Mouse (Mus musculus) E14TG2a.4 (cell line): ENCODE measurements around the gene Dennd4b.

ENCODE experiments used
- H3K27me3 ChIP-seq: 2 replicates; pipeline ENCODE4 v1.6.1; 2014; ENCODE audit warnings: low read length, control low read depth; ENCODE audit not compliant: insufficient read depth
- H3K36me3 ChIP-seq: 2 replicates; pipeline ENCODE4 v1.6.1; 2014; ENCODE audit warnings: low read length, control low read depth; ENCODE audit not compliant: insufficient read depth
- H3K4me1 ChIP-seq: replicated peaks from 2 replicates; pipeline ENCODE4 v1.6.1; 2014; ENCODE audit warnings: low read depth, low read length, control low read depth
- H3K4me3 ChIP-seq: replicated peaks from 2 replicates; pipeline ENCODE4 v1.5.1; 2014; ENCODE audit warnings: mild to moderate bottlenecking, low read length
- H3K9me3 ChIP-seq: 2 replicates; pipeline ENCODE4 v1.6.1; 2014; ENCODE audit warnings: low read length, control low read depth
- CTCF ChIP-seq: conservative IDR thresholded peaks from 2 replicates; pipeline ENCODE4 v1.5.1; 2014; ENCODE audit warnings: low read length
- NANOG ChIP-seq: IDR thresholded peaks from 2 replicates; pipeline ENCODE4 v1.6.1; 2014; ENCODE audit warnings: borderline replicate concordance, low read length, mixed read lengths
- POU5F1 ChIP-seq: IDR thresholded peaks from 2 replicates; pipeline ENCODE4 v1.6.1; 2014; ENCODE audit warnings: low read length, borderline replicate concordance

The Dennd4b gene

DNA sequence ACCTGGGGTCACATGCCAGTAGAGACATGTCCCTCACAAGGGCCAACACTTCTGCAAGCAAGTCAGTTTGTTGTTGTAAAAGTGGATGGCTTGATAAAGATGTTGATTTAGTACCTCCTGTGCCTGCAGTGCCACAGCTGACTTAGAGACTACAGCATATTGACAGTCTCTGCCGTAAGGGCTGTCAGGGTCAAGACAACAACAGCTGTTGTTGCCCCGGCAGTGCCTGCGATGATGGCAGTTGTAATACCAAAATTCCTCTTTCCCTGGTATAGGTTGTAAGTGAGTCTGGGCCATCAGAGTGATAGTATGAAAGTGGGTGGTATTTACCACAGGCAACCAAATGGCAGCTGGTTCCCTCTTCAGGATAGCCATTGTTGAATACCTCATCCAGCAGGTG lies 40.8 kb downstream of the Dennd4b start:
- Histone ChIP-seq H3K27me3 (no peaks in the 10 kb centered on the region), H3K36me3 (peaks cover 29% of the 10 kb centered on the region), H3K9me3 (no peaks in the 10 kb centered on the region), H3K4me3 (no peak overlapping the region), H3K4me1 (peaks cover 39% of the 10 kb centered on the region)
- no peak for TF ChIP-seq CTCF

- Histone ChIP-seq H3K4me3 (no peak overlapping the region), H3K27me3 (no peaks in the 10 kb centered on the region), H3K36me3 (peaks cover 35% of the 10 kb centered on the region), H3K4me1 (peaks cover 54% of the 10 kb centered on the region), H3K9me3 (no peaks in the 10 kb centered on the region)
- TF ChIP-seq CTCF (no peak), NANOG (no peak), POU5F1 (no peak)
These were observed 44.6 kb downstream of the Dennd4b start for GRCm38 (mm10) chr3:90309589-90309988.

DNA sequence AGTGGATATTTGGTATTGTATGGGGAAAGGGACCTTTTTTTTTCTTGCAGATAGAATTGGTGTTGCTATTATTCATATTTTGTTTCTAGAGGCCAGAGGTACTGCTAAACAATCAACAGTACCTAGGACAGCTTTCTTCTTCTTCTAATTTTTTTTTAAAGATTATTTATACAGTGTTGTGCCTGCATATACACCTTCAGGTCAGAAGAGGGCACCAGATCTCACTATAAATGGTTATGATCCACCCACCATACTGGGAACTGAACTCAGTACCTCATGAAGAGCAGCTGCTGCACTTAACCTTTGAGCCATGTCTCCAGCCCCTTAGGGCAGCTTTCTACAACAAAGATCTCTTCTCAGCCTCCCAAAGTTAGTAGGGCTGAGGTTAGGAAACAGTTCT lies 48.4 kb downstream of the Dennd4b start:
- peaks cover 40% of the 10 kb centered on the region for H3K4me1 ChIP-seq
- H3K4me3 ChIP-seq = no peak overlapping the region
- TF ChIP-seq POU5F1 (no peak), NANOG (no peak), CTCF (peak; percentile 47)
- no peaks in the 10 kb centered on the region for H3K27me3 ChIP-seq
- peaks cover 28% of the 10 kb centered on the region for H3K36me3 ChIP-seq
- H3K9me3 ChIP-seq = no peaks in the 10 kb centered on the region

GRCm38 (mm10) chr3:90314241-90314640 lies 49.3 kb downstream of the Dennd4b start:
- TF ChIP-seq NANOG (no peak), CTCF (no peak), POU5F1 (no peak)
- H3K4me3 ChIP-seq = no peak overlapping the region
- H3K36me3 ChIP-seq = peaks cover 28% of the 10 kb centered on the region
- H3K9me3 ChIP-seq = no peaks in the 10 kb centered on the region
- H3K4me1 ChIP-seq = peaks cover 36% of the 10 kb centered on the region
- no peaks in the 10 kb centered on the region for H3K27me3 ChIP-seq

DNA sequence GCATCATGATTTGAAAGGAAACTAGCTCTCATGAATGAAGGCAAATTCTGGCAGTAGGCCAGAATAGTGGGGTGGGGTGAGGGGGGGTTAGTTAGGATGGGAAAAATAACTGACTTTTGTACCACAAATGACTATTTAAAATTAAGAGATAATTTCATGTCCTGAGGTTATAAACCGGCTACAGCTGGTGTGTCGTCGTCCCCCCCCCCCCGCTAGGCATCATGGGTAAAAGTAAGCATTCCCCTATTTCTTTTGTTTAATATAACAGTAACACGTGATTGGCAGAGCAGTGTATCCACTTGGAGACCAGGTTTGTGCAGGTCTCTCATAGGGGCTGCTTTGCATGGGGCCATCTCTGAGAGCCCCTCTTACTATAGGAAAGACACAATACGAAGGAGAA lies 57.3 kb downstream of the Dennd4b start:
- H3K27me3 ChIP-seq = no peaks in the 10 kb centered on the region
- no peak for TF ChIP-seq NANOG
- no peak for TF ChIP-seq CTCF
- TF ChIP-seq POU5F1 = no peak
- no peaks in the 10 kb centered on the region for H3K9me3 ChIP-seq
- H3K4me1 ChIP-seq = peaks cover 32% of the 10 kb centered on the region
- H3K36me3 ChIP-seq = peaks cover 32% of the 10 kb centered on the region; the same call in 1 of the 2 replicates
- no peak overlapping the region for H3K4me3 ChIP-seq

DNA sequence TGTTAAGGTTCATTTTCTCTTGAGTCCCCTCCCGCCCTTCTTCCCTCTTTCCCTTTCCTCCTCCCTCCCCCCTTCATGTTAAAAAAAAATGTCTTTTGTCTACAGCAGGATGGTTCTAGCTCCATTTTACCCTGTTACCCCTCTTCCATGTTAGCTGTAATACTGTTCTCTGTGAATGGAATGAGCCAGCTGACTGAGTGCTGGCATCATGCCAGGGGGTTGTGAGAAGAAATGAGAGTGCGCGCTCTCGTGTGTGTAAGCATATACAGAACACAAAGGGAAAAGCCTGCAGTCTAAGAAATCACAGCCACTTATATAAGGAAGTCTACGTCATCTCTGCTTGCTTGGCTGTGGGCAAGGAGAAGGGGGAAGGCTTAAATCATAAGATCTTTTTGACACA lies 58.1 kb downstream of the Dennd4b start:
- H3K27me3 ChIP-seq = no peaks in the 10 kb centered on the region
- no peaks in the 10 kb centered on the region for H3K9me3 ChIP-seq
- TF ChIP-seq NANOG (no peak), POU5F1 (no peak), CTCF (no peak)
- no peak overlapping the region for H3K4me3 ChIP-seq
- H3K36me3 ChIP-seq = peaks cover 32% of the 10 kb centered on the region; the same call in 1 of the 2 replicates
- H3K4me1 ChIP-seq = peaks cover 30% of the 10 kb centered on the region
